Mouse (Mus musculus) Muller cell, postnatal 12 days (primary cell): ENCODE measurements at regions not wholly inside any gene's neighbourhood (a gene's known extent, or its start where the extent isn't known, plus 50 kb on each side); places are given as distances from the start of the nearest gene placed in this dataset.

Source experiments
- DNase-seq: peaks from one replicate; pipeline ENCODE4 v3.0.0-alpha.2; 2015; ENCODE audit errors: inconsistent ontology term

GRCm38 (mm10) chr7:37908618-37909130 lies 114.7 kb downstream of the Uri1 start:
- DNase-seq = peak; percentile 55

GRCm38 (mm10) chr7:37893885-37894284 lies 120.4 kb upstream of the Zfp536 start:
- no peak for DNase-seq

GRCm38 (mm10) chr7:37874382-37874781 lies 100.9 kb upstream of the Zfp536 start:
- DNase-seq = no peak

GRCm38 (mm10) chr7:37870956-37871355 lies 97.5 kb upstream of the Zfp536 start:
- no peak for DNase-seq

- DNase-seq = no peak
Measured at GRCm38 (mm10) chr7:37866468-37866867, 93.0 kb upstream of the Zfp536 start.

GRCm38 (mm10) chr7:37851471-37851870 lies 78.0 kb upstream of the Zfp536 start:
- peak; percentile 54 for DNase-seq

GRCm38 (mm10) chr7:37845201-37845600 lies 71.8 kb upstream of the Zfp536 start:
- no peak for DNase-seq

- no peak for DNase-seq
Measured at GRCm38 (mm10) chr7:37842000-37842513, 68.6 kb upstream of the Zfp536 start.

GRCm38 (mm10) chr7:37841549-37841948 lies 68.1 kb upstream of the Zfp536 start:
- DNase-seq = no peak

- peak; percentile 53 for DNase-seq
Measured at GRCm38 (mm10) chr7:37837883-37838282, 64.4 kb upstream of the Zfp536 start.

- DNase-seq = no peak
Measured at GRCm38 (mm10) chr7:37837372-37837771, 63.9 kb upstream of the Zfp536 start.

- DNase-seq = no peak
Measured at GRCm38 (mm10) chr7:37833420-37833819, 60.0 kb upstream of the Zfp536 start.

GRCm38 (mm10) chr7:37832322-37832721 lies 58.9 kb upstream of the Zfp536 start:
- DNase-seq = no peak

GRCm38 (mm10) chr7:37825766-37826165 lies 52.3 kb upstream of the Zfp536 start:
- DNase-seq = no peak
